Comparison of ENCODE assay signal across 12 mouse cellular contexts in the genomic region with DNA sequence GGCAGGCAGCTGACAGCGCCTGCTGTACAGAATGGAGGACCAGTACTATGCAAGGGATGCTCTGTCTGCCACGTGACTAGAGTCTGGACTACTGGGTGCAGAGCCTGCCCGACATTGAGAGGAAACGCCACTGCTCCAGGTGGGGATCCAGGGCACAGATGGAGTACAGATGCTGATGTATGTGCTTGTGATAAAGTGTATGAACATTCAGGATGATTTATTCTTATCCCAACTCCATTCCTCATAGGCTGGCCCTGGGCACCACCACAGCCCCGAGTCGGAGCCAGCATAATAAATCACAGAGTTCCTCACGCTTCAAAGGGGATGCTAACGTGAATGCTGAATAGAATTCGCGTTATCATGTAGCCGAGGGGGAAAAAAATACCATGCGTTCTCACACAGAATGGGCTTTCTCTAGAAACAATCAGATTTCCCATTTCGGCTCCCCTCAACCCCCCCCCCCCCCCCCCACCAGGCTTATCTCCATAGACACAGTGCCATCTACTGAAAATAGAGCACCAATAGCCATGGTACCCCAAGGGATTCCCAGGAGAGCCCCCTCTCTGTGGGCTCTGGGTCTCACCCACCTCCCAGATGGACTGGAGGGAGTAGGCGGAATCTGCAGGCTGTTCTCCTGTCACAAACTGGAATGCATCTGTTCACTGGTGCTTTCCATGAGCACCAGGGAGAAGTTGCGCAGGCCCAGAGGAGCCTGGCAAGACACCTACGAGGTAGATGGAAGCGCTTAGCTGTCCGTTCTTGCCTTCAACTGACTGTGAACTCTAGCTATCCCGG.
DNase-seq lines count a peak whose midpoint lies in the region; ATAC-seq and TF ChIP-seq lines count a peak whose summit lies in the region.
"Had no signal": no experiment of that assay in that cellular context is flagged by ENCODE, and none has a peak within 500 bp of the region (broad histone marks: within the 10 kb centered on the region; RNA-seq: fewer than 3 reads in every experiment).

No protein-coding gene starts in this region.

- no peak for TF ChIP-seq CTCF in brain, embryonic 14.5 days (IDR thresholded peaks at IDR 0.05; ENCODE audit: borderline replicate concordance, extremely low read depth, insufficient read depth, insufficient read length)
- peak; percentile 51 for TF ChIP-seq CTCF in layer of hippocampus, adult 2 months (conservative IDR thresholded peaks at IDR 0.05)

- peak; percentile 72; the same call in 1 of the 2 replicates for ATAC-seq in midbrain, embryonic 15.5 days (replicated peaks)

- H3K9ac ChIP-seq in midbrain, embryonic 15.5 days, result no peak overlapping the region
- H3K9ac ChIP-seq: embryonic facial prominence, embryonic 15.5 days had no signal

- peak overlapping the region; percentile 34 for H3K4me3 ChIP-seq in layer of hippocampus, adult 2 months
- no peak overlapping the region for H3K4me3 ChIP-seq in midbrain, embryonic 15.5 days
- H3K4me3 ChIP-seq: embryonic facial prominence, embryonic 15.5 days had no signal

- no peak overlapping the region for H3K4me2 ChIP-seq in midbrain, embryonic 15.5 days
- H3K4me2 ChIP-seq: embryonic facial prominence, embryonic 15.5 days; heart, embryonic 11.5 days had no signal

- H3K4me1 ChIP-seq in midbrain, embryonic 15.5 days, result 0 out of 2 replicates have a peak, but pooled peaks cover 4% of the 10 kb centered on the region
- H3K4me1 ChIP-seq: embryonic facial prominence, embryonic 15.5 days had no signal

- no peaks in the 10 kb centered on the region for H3K36me3 ChIP-seq in midbrain, embryonic 15.5 days (replicated peaks)
- H3K36me3 ChIP-seq: embryonic facial prominence, embryonic 15.5 days; G1E had no signal

- peak overlapping the region; percentile 75 for H3K27ac ChIP-seq in layer of hippocampus, adult 2 months
- H3K27ac ChIP-seq in midbrain, embryonic 15.5 days, result no peak overlapping the region
- H3K27ac ChIP-seq: embryonic facial prominence, embryonic 15.5 days had no signal

- no peaks in the 10 kb centered on the region for H3K27me3 ChIP-seq in midbrain, embryonic 15.5 days (replicated peaks)
- H3K27me3 ChIP-seq: embryonic facial prominence, embryonic 15.5 days had no signal

- no peaks in the 10 kb centered on the region for H3K9me3 ChIP-seq in midbrain, embryonic 15.5 days
- H3K9me3 ChIP-seq: embryonic facial prominence, embryonic 15.5 days had no signal

- DNase-seq in adrenal gland, postnatal 14 days, result peak; percentile 41
- DNase-seq in brain, embryonic 14.5 days (ENCODE audit: low read depth), result peak; percentile 35
- peak; percentile 91 to 94 for DNase-seq in layer of hippocampus, adult 2 months (ENCODE audit: low spot score in 2 of 2)
- no peak for DNase-seq in natural killer cell, adult 2 months (ENCODE audit: low spot score in 2 of 2)
- DNase-seq in cerebellum, postnatal 10 days, result no peak
- no peak for DNase-seq in lung, postnatal 36 days
- DNase-seq: kidney, postnatal 10 days; thymus, postnatal 36 days had no signal

- no peak for TF ChIP-seq POLR2A in brain, embryonic 14.5 days (IDR thresholded peaks at IDR 0.05; ENCODE audit: borderline replicate concordance, extremely low read depth, insufficient read depth, insufficient read length, poor library complexity, severe bottlenecking)

- WGBS in midbrain, embryonic 15.5 days, result 70% methylated on average over 19 of the region's 19 CpGs

Comparison
In these comparisons a context has a peak if more than half of its experiments do, and no peak if none do; other contexts are left out.
1. DNase-seq: peak in adrenal gland, postnatal 14 days (single experiment), brain, embryonic 14.5 days (single experiment) and layer of hippocampus, adult 2 months (2 of 2); none in natural killer cell, adult 2 months (0 of 2), cerebellum, postnatal 10 days (0 of 2) and lung, postnatal 36 days (single experiment).